Mouse (Mus musculus): Measurements from ENCODE around the gene Rad51b. TPM values are rescaled to one million over a fixed set of nuclear protein-coding genes. Genes with fewer than 3 reads are reported as not detected.

Rad51b gene
- total and polyA plus RNA-seq, 2 experiments from 2014 or later = 1.4 to 1.8 TPM

DNA sequence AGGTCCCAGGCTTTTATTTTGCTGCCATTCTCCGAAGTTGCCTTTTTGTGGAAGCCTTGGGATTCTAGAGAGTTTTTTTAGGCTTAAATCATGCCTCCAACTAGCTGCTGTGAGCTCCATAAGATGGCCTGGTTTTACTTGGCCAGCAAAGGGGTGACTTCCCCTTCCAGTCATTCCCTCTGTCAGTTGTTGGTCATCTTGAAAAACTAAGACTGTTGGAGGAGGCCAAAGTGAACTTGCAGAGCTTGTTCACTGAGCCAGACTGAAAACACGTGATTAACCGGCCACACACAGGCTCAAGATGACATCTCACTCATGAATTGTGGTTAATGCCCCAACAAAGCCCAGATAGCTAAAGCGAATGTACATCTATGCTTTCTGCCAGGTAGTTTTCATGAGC is 438.8 kb downstream of the Rad51b start:
- H3K9ac ChIP-seq (replicated peaks; ENCODE audit: low read depth, low read length) = no peak overlapping the region
- no peak for DNase-seq (ENCODE audit: low spot score)
- 78% methylated on average over 4 of the region's 4 CpGs for WGBS
- TF ChIP-seq CTCF (IDR thresholded peaks at IDR 0.05; ENCODE audit: low read depth) = no peak
- TF ChIP-seq EP300 (IDR thresholded peaks at IDR 0.05; ENCODE audit: low read depth) = no peak
- no peaks in the 10 kb centered on the region for H3K27me3 ChIP-seq (ENCODE audit: control insufficient read depth, insufficient read depth, low read length)
- H3K4me1 ChIP-seq (ENCODE audit: control insufficient read depth, insufficient read depth) = no peaks in the 10 kb centered on the region
- H3K4me2 ChIP-seq (ENCODE audit: low read depth, low read length) = no peak overlapping the region
- H3K36me3 ChIP-seq (replicated peaks; ENCODE audit: control insufficient read depth, insufficient read depth, low read length) = no peaks in the 10 kb centered on the region
- H3K4me3 ChIP-seq (ENCODE audit: low read depth, low read length) = no peak overlapping the region
- peak overlapping the region; percentile 22 for H3K27ac ChIP-seq (ENCODE audit: low read depth)
- no peaks in the 10 kb centered on the region for H3K9me3 ChIP-seq (replicated peaks; ENCODE audit: control insufficient read depth, low read length)
- no peak for ATAC-seq (ENCODE audit: insufficient read depth, low read depth)

DNA sequence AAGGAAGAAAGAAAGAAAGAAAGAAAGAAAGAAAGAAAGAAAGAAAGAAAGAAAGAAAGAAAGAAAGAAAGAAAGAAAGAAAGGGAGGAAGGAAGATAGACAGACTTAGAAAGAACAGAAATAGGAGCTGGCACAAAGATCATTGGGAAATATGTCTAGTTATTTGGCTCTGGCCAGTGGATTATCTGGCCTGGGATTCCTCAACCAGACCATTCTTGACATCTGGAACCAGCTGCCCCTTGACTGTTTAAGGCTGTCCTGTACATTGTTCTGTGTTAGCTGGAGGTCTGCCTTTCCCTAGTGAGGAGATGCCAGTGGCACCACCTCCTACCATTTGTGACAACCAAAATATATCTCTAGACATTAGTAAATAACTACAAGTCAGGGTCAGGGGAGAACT is 441.6 kb downstream of the Rad51b start:
- no peak for TF ChIP-seq EP300 (IDR thresholded peaks at IDR 0.05; ENCODE audit: low read depth)
- TF ChIP-seq CTCF (IDR thresholded peaks at IDR 0.05; ENCODE audit: low read depth) = no peak
- no peaks in the 10 kb centered on the region for H3K27me3 ChIP-seq (ENCODE audit: control insufficient read depth, insufficient read depth, low read length)
- no peak for DNase-seq (ENCODE audit: low spot score)
- no peak for ATAC-seq (ENCODE audit: insufficient read depth, low read depth)
- no peak overlapping the region for H3K4me2 ChIP-seq (ENCODE audit: low read depth, low read length)
- no peaks in the 10 kb centered on the region for H3K36me3 ChIP-seq (replicated peaks; ENCODE audit: control insufficient read depth, insufficient read depth, low read length)
- no peak overlapping the region for H3K27ac ChIP-seq (ENCODE audit: low read depth)
- H3K4me1 ChIP-seq (ENCODE audit: control insufficient read depth, insufficient read depth) = 0 out of 2 replicates have a peak, but pooled peaks cover 4% of the 10 kb centered on the region
- H3K9me3 ChIP-seq (replicated peaks; ENCODE audit: control insufficient read depth, low read length) = no peaks in the 10 kb centered on the region
- H3K9ac ChIP-seq (replicated peaks; ENCODE audit: low read depth, low read length) = no peak overlapping the region
- H3K4me3 ChIP-seq (ENCODE audit: low read depth, low read length) = no peak overlapping the region

DNA sequence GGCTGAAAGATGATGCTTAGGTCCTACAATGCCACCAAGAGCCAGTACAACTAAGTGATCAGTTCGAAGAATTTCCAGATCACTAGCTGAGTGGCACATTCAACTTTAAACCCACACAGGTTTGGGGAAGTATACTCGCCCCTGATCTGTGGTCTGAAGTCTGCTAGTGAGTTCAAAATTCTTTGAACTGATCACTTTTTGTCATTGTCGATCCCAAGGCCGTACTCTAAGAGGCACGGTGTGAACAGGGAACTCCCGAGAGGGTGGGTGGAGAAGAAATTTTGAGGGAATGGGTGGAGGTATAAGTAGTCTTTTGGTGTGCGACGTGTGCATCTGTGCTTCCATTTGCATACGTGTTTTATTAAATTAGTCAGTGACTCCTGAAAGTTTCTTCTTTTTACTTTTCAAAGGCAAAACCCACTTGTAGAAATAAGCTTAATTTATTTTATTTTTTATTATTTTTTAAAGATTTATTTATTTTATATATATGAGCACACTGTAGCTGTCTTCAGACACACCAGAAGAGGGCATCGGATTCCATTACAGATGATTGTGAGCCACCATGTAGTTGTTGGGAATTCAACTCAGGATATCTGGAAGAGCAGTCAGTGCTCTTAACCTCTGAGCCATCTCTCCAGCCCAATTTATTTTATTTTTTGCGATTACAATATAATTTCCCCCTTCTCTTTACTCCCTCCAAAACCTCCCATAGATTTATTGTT is 443.0 kb downstream of the Rad51b start:
- H3K36me3 ChIP-seq (replicated peaks; ENCODE audit: control insufficient read depth, insufficient read depth, low read length) = no peaks in the 10 kb centered on the region
- H3K4me2 ChIP-seq (ENCODE audit: low read depth, low read length) = no peak overlapping the region
- no peak overlapping the region for H3K9ac ChIP-seq (replicated peaks; ENCODE audit: low read depth, low read length)
- DNase-seq (ENCODE audit: low spot score) (no peak), ATAC-seq (ENCODE audit: insufficient read depth, low read depth) (no peak)
- H3K9me3 ChIP-seq (replicated peaks; ENCODE audit: control insufficient read depth, low read length) = no peaks in the 10 kb centered on the region
- H3K27ac ChIP-seq (ENCODE audit: low read depth) = no peak overlapping the region
- TF ChIP-seq EP300 (IDR thresholded peaks at IDR 0.05; ENCODE audit: low read depth) (no peak), CTCF (IDR thresholded peaks at IDR 0.05; ENCODE audit: low read depth) (no peak)
- no peak overlapping the region for H3K4me3 ChIP-seq (ENCODE audit: low read depth, low read length)
- WGBS = 90% methylated on average over 11 of the region's 11 CpGs
- H3K4me1 ChIP-seq (ENCODE audit: control insufficient read depth, insufficient read depth) = peaks cover 12% of the 10 kb centered on the region; the same call in 1 of the 2 replicates
- H3K27me3 ChIP-seq (ENCODE audit: control insufficient read depth, insufficient read depth, low read length) = no peaks in the 10 kb centered on the region

DNA sequence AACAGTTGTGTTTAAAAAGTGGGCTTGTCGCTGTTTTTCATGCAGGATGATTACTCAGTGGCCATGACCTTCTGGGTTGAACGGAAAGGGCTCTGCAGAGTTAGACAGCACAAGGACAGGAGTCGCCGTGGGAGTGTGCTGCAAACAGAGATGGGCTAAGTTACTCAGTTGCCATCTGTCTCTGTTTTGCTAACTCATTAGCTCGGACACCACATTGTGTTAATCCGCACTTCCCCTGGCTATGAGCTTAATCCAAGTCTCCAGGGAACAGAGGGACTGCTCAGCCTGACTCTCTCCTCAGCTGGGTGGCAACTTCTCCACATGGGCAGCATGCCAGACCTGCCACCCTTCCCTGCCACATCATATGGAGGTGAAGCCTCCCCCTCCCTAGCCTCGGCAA is 445.1 kb downstream of the Rad51b start:
- Histone ChIP-seq H3K9ac (replicated peaks; ENCODE audit: low read depth, low read length) (no peak overlapping the region), H3K4me1 (ENCODE audit: control insufficient read depth, insufficient read depth) (peaks cover 17% of the 10 kb centered on the region), H3K36me3 (replicated peaks; ENCODE audit: control insufficient read depth, insufficient read depth, low read length) (no peaks in the 10 kb centered on the region), H3K4me2 (ENCODE audit: low read depth, low read length) (no peak overlapping the region), H3K4me3 (ENCODE audit: low read depth, low read length) (no peak overlapping the region), H3K9me3 (replicated peaks; ENCODE audit: control insufficient read depth, low read length) (no peaks in the 10 kb centered on the region), H3K27me3 (ENCODE audit: control insufficient read depth, insufficient read depth, low read length) (no peaks in the 10 kb centered on the region), H3K27ac (ENCODE audit: low read depth) (no peak overlapping the region)
- no peak for DNase-seq (ENCODE audit: low spot score)
- ATAC-seq (ENCODE audit: insufficient read depth, low read depth) = no peak
- TF ChIP-seq CTCF (IDR thresholded peaks at IDR 0.05; ENCODE audit: low read depth) (no peak), EP300 (IDR thresholded peaks at IDR 0.05; ENCODE audit: low read depth) (no peak)
- 55% methylated on average over 7 of the region's 7 CpGs for WGBS

DNA sequence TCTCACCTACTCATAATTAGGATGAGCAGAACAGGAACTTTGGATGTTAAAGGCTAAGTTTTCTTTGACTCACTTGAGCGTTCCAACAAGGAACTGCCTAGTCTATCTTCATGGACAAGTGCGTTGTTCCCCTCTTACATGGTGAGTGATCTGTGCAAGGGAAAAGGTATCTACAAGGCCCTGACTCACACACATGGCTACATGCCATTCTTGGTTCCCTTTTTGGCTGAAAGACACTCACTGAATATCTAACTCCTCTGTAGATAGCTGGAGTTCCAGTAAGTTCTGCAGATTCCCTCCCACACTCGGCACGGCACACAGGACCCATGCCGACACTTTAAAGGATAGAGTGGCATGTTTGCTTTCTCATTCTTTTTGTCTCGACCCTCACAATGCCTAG is 447.0 kb downstream of the Rad51b start:
- ATAC-seq (ENCODE audit: insufficient read depth, low read depth) (no peak), DNase-seq (ENCODE audit: low spot score) (no peak)
- TF ChIP-seq CTCF (IDR thresholded peaks at IDR 0.05; ENCODE audit: low read depth) (no peak), EP300 (IDR thresholded peaks at IDR 0.05; ENCODE audit: low read depth) (no peak)
- H3K4me3 ChIP-seq (ENCODE audit: low read depth, low read length) = no peak overlapping the region
- no peaks in the 10 kb centered on the region for H3K36me3 ChIP-seq (replicated peaks; ENCODE audit: control insufficient read depth, insufficient read depth, low read length)
- H3K9ac ChIP-seq (replicated peaks; ENCODE audit: low read depth, low read length) = no peak overlapping the region
- no peaks in the 10 kb centered on the region for H3K9me3 ChIP-seq (replicated peaks; ENCODE audit: control insufficient read depth, low read length)
- WGBS = 41% methylated on average over 6 of the region's 6 CpGs
- peaks cover 28% of the 10 kb centered on the region for H3K4me1 ChIP-seq (ENCODE audit: control insufficient read depth, insufficient read depth)
- H3K27me3 ChIP-seq (ENCODE audit: control insufficient read depth, insufficient read depth, low read length) = no peaks in the 10 kb centered on the region
- H3K4me2 ChIP-seq (ENCODE audit: low read depth, low read length) = no peak overlapping the region
- no peak overlapping the region for H3K27ac ChIP-seq (ENCODE audit: low read depth)

DNA sequence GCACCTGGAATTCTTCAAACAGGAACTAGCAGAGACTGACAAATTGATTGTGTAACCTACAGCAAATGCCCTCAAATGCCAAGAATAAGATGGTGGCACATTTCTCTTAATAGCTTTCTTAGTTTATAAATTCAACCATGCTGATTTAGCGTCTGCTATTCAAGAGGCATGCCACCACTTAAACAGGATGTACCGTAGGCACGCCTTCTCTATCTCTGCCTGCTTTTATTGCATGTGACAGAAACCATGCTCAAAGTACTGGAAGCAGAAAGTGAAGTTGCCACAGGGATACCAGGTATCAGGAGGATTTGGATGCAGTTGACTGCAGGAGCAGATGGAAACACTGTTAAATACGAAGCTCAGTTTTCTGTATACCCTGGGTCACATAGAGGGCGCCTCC is 448.1 kb downstream of the Rad51b start:
- WGBS = 67% methylated on average over 5 of the region's 5 CpGs
- Histone ChIP-seq H3K4me2 (ENCODE audit: low read depth, low read length) (no peak overlapping the region), H3K27me3 (ENCODE audit: control insufficient read depth, insufficient read depth, low read length) (no peaks in the 10 kb centered on the region), H3K36me3 (replicated peaks; ENCODE audit: control insufficient read depth, insufficient read depth, low read length) (no peaks in the 10 kb centered on the region), H3K9ac (replicated peaks; ENCODE audit: low read depth, low read length) (no peak overlapping the region), H3K9me3 (replicated peaks; ENCODE audit: control insufficient read depth, low read length) (no peaks in the 10 kb centered on the region), H3K27ac (ENCODE audit: low read depth) (no peak overlapping the region), H3K4me3 (ENCODE audit: low read depth, low read length) (no peak overlapping the region), H3K4me1 (ENCODE audit: control insufficient read depth, insufficient read depth) (peaks cover 38% of the 10 kb centered on the region)
- TF ChIP-seq CTCF (IDR thresholded peaks at IDR 0.05; ENCODE audit: low read depth) (no peak), EP300 (IDR thresholded peaks at IDR 0.05; ENCODE audit: low read depth) (no peak)
- no peak for DNase-seq (ENCODE audit: low spot score)
- ATAC-seq (ENCODE audit: insufficient read depth, low read depth) = no peak
